Mouse (Mus musculus) embryonic facial prominence, embryonic 11.5 days (tissue): Measurements from ENCODE around the gene Arl5a. TPM values are rescaled to one million over a fixed set of nuclear protein-coding genes. Genes with fewer than 3 reads are reported as not detected.

ENCODE experiments used
- ATAC-seq: fragments of 200-750 bp; cut with Nextera tagmentation; replicated peaks from 2 replicates; pipeline ENCODE4 v1.8.0; 2017; ENCODE audit warnings: low read depth; ENCODE audit not compliant: insufficient number of reproducible peaks, low FRiP score, low TSS enrichment
- DNase-seq: peaks from one replicate; pipeline ENCODE4 v3.0.0-alpha.2; 2015; ENCODE audit warnings: low spot score
- H3K27ac ChIP-seq: fragments of 300-500 bp; sonication (generic); replicated peaks from 2 replicates; pipeline ENCODE4 v1.5.1; 2014; ENCODE audit warnings: mild to moderate bottlenecking, low read depth, low read length, control low read depth
- H3K27me3 ChIP-seq: fragments of 300-500 bp; sonication (generic); 2 replicates; pipeline ENCODE4 v1.6.1; 2014; ENCODE audit warnings: mild to moderate bottlenecking, low read length, moderate library complexity, mixed read lengths; ENCODE audit not compliant: control insufficient read depth, insufficient read depth
- H3K36me3 ChIP-seq: fragments of 300-500 bp; sonication (generic); replicated peaks from 2 replicates; pipeline ENCODE4 v1.6.1; 2014; ENCODE audit warnings: low read depth, mild to moderate bottlenecking, low read length, moderate library complexity, mixed read lengths; ENCODE audit not compliant: control insufficient read depth, insufficient read depth
- H3K4me1 ChIP-seq: fragments of 300-500 bp; sonication (generic); 2 replicates; pipeline ENCODE4 v1.6.1; 2014; ENCODE audit warnings: low read length, mixed read lengths; ENCODE audit not compliant: control insufficient read depth, insufficient read depth
- H3K4me2 ChIP-seq: fragments of 300-500 bp; sonication (generic); 2 replicates; pipeline ENCODE4 v1.6.1; 2014; ENCODE audit warnings: low read depth, mild to moderate bottlenecking, control low read depth, low read length, moderate library complexity
- H3K4me3 ChIP-seq: fragments of 300-500 bp; sonication (generic); 2 replicates; pipeline ENCODE4 v1.5.1; 2014; ENCODE audit warnings: low read depth, low read length, control low read depth
- H3K9ac ChIP-seq: fragments of 300-500 bp; sonication (generic); replicated peaks from 2 replicates; pipeline ENCODE4 v1.6.1; 2014; ENCODE audit warnings: mild to moderate bottlenecking, control low read depth, low read length
- H3K9me3 ChIP-seq: fragments of 300-500 bp; sonication (generic); replicated peaks from 2 replicates; pipeline ENCODE4 v1.6.1; 2016; ENCODE audit warnings: mild to moderate bottlenecking, low read length, inconsistent platforms, mixed read lengths; ENCODE audit not compliant: control insufficient read depth
- WGBS: fragments of 180-500 bp; shearing (Covaris S2); extraction: QIAGEN DNeasy Blood & Tissue Kit; methylation state at CpG from one replicate; pipeline ENCODE4 v1.1.7; 2014; 5-methylcytosine and 5-hydroxymethylcytosine counted together
- polyA plus RNA-seq: library from polyadenylated mRNA; unstranded; fragments of >200 nt; fragmentation: Nextera tagmentation; extraction: Ambion mirVana; gene quantifications from 2 replicates; pipeline ENCODE4 v1.2.1, GENCODE M21; 2014

The Arl5a gene
- polyA plus RNA-seq = 79.1 and 91.3 TPM in 2 replicates

DNA sequence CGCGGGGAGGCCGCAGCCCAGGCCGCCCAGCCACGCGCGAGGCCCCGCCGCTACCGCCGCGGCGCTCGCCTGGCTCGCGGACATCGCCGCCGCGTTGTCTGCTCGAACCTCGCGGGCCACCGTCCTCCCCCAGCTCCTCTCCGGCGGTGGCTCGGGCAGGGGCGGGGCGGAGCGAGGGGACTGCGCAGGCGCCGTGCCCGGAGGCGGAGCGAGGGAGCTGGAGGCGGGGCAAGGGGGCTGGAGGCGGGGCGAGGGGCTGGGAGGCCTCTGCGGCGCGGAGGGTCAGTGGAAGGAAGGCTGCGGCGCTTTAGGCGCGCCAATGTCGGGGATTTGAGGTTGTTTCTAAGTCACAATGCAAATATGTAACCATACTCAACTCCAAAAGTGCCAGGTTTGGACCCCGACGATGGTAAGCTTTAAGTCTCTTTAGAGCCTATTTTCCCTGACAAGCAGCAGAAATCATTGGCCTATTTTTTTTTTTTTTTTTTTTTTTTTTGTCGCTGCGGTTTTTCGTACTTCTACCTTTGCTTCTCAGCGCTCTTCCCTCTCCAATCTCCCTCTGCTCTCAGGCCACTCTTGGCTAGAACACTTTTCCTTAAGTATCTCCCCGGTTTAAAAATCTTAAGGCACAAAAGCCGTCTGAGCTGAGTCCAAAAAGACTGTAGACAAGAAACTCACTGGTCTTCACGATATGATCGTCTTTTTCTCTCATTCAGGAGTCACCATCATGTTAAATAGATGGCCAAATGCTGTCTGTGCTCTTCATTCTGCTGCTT lies at the start of gene Arl5a:
TSS of gene Arl5a (minus strand) at position 155 of the 776 bp plus-strand sequence.
- ATAC-seq = peak; percentile 92
- Histone ChIP-seq H3K27me3 (no peaks in the 10 kb centered on the region), H3K36me3 (no peaks in the 10 kb centered on the region), H3K4me1 (no peaks in the 10 kb centered on the region), H3K4me2 (peak within 1 kb of the TSS; percentile 46), H3K4me3 (peak within 1 kb of the TSS; percentile 93), H3K9me3 (no peaks in the 10 kb centered on the region), H3K9ac (peak within 1 kb of the TSS; percentile 98), H3K27ac (peak within 1 kb of the TSS; percentile 80)
- DNase-seq = peak; percentile 94
- under 1% methylated on average over 53 of the region's 57 CpGs for WGBS

DNA sequence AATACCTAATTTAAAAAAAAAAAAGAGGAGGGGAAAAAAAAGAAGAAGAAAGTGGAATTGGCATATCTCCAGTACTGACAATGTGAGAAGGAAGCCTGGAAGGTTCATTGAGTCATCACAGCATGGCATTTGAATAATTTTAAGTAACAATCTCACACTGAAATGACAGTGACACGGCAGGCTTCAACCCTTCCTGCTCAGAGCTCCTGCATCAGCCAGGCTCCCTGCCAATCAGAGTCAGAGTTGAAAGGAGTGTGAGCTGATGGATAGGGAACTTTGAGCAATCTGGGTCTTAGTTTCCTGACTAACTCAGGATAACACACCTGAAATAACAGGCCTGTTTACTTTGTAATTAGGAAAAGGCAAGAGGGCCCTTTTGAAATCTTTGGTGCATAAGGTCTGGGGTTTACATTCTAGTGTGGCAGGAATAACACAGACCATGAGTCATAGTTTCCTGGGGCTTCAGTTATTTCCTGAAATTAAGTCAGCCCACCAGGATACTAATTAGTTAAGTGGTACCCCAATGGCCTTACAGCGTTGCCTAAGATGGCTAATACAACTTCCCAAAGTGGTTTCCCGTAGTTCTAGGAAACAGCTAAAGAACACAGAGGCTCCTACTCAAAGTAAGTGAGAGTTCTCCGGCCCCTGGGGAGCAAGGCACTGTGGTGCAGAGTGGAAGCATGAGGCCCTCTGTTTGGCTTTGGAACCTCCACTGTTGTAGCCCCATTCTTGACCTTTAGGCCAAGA lies 47.0 kb upstream of the Arl5a start:
- Histone ChIP-seq H3K27ac (no peak overlapping the region), H3K4me3 (no peak overlapping the region), H3K4me1 (no peaks in the 10 kb centered on the region), H3K9me3 (no peaks in the 10 kb centered on the region), H3K4me2 (no peak overlapping the region), H3K9ac (no peak overlapping the region), H3K36me3 (no peaks in the 10 kb centered on the region), H3K27me3 (peaks cover 2% of the 10 kb centered on the region; the same call in 1 of the 2 replicates)
- peak; percentile 81 for DNase-seq
- peak; percentile 81 for ATAC-seq
- WGBS = 21% methylated on average over 4 of the region's 4 CpGs

DNA sequence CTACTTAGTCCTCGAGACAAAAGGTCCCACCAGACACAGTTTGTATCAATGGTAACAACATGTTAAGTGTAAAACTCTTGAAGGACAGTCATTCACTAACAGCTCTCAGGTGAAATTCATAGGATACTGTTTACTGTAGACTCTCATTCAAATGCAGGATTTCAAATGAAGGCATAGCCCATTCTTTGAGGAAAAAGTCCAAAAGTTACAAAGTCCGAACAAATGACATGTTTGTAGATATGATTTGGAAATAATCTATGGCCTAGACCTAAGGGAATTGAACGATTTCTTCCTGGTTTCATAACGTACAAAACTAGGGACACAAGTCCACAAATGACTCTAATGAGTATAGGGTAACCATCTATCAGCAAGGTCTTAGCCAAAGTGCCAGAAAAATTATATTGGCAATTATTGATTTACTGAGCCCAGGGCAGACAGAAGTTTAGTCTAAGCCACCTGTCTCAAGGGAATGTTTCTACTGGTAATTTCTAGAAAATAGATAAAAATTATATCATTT lies 45.4 kb upstream of the Arl5a start:
- Histone ChIP-seq H3K4me2 (no peak overlapping the region), H3K36me3 (no peaks in the 10 kb centered on the region), H3K27me3 (0 out of 2 replicates have a peak, but pooled peaks cover 2% of the 10 kb centered on the region), H3K27ac (no peak overlapping the region), H3K9ac (no peak overlapping the region), H3K4me3 (no peak overlapping the region), H3K9me3 (no peaks in the 10 kb centered on the region), H3K4me1 (no peaks in the 10 kb centered on the region)
- ATAC-seq (no peak), DNase-seq (no peak)
- 80% methylated on average over 4 of the region's 4 CpGs for WGBS

DNA sequence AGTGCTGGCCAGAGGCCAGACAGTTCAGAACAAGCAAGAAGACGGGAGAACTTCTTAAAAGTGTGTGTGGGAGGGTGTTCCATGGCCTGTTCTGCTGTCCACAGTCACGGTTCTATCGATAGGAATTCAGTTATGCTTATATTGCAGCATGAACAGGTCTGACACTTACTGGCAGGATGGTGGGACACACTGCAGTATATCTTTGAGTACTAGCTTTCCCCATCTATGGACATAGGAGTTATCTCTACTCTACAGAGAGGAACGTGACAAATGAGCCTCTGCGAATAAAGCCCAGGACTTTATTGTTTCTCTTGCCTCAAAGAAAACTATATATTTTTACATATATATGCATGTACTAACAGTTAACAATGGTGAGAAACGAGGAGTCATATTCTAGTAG lies 42.9 kb upstream of the Arl5a start:
- H3K4me3 ChIP-seq = no peak overlapping the region
- ATAC-seq = no peak
- H3K9me3 ChIP-seq = no peaks in the 10 kb centered on the region
- no peak overlapping the region for H3K27ac ChIP-seq
- no peak overlapping the region for H3K9ac ChIP-seq
- no peaks in the 10 kb centered on the region for H3K36me3 ChIP-seq
- no peaks in the 10 kb centered on the region for H3K27me3 ChIP-seq
- WGBS = 84% methylated on average over 6 of the region's 6 CpGs
- no peaks in the 10 kb centered on the region for H3K4me1 ChIP-seq
- no peak for DNase-seq
- H3K4me2 ChIP-seq = no peak overlapping the region

DNA sequence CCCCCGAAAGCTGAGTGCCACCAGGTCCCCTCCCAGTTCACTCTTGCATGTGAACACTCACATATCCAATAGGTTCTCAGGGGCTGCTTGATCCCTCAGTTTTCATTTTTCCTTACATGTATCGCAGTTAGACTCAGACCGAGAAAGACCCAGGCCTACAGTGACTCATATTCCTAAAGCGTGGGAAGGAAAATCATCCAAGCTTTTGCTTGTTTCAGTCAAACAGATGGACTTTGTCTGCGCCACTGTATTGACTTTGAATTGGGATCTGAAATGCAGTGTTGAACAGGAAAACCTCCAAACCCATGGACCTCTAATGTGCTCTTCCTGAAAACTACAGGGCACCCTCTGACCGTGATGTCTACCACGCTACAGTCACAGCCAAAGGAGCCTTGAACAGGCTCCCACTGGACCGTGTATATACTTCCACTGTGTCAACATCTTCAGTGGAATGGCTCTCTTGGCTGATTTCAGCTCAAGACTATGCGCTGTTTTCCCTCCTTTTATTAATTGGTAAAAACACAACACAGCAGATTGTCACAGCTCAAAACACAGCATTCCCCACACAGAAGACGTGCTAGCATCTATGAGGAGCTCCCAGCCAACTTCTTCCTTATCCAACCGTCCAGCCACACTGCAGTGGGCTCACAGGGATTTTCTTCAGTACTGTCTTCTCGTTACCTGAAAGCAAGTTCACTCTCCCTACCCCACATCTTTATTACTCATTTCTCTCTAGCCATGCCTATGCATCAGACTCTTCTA lies 36.7 kb upstream of the Arl5a start:
- Histone ChIP-seq H3K4me1 (no peaks in the 10 kb centered on the region), H3K27me3 (no peaks in the 10 kb centered on the region), H3K4me3 (no peak overlapping the region), H3K4me2 (no peak overlapping the region), H3K36me3 (no peaks in the 10 kb centered on the region), H3K9me3 (no peaks in the 10 kb centered on the region), H3K27ac (no peak overlapping the region), H3K9ac (no peak overlapping the region)
- no peak for ATAC-seq
- 90% methylated on average over 12 of the region's 12 CpGs for WGBS
- no peak for DNase-seq

DNA sequence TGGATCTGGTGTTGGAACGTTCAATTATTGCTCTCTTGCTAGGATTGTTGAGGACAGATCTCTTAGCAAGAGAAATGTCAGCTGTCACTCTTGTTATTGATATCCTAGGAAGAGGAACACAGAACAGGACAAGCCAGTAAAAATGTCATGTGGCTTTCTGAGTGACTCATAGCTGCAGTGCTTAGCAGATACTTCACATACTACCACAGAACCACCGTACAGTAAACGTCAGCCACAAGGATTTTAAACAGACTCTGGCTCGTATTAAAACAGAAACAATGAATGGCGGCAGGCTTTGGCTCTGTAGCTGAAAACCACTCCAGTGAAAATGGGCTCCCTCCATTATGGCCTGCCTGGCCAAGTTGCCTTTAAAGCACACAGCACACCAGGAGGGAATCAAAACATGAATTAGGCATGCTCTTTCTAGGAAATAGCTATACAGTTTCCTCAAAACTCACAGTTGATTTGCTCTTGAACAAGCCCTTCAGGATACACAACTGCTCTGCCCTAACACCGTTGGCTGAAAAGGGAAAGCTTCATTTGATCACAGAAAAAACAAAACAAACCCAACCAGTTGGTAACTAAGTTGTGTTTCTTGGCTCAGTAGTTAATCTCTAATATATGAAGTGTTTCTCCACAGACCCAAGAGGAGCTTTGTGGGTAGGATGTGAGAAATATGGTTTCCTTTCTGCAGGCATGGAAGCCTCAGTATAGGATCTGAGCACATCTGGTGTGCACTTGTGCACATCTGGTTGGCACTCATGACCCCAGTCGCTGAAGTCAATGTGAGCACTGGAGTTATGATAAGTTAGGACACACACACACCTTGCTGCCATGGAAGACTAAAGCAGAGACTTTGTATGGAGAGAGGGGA lies 31.1 kb upstream of the Arl5a start:
- no peak for ATAC-seq
- no peak overlapping the region for H3K9ac ChIP-seq
- WGBS = 75% methylated on average over 7 of the region's 7 CpGs
- no peaks in the 10 kb centered on the region for H3K9me3 ChIP-seq
- no peak for DNase-seq
- no peak overlapping the region for H3K27ac ChIP-seq
- H3K4me3 ChIP-seq = no peak overlapping the region
- no peak overlapping the region for H3K4me2 ChIP-seq
- H3K4me1 ChIP-seq = no peaks in the 10 kb centered on the region
- H3K36me3 ChIP-seq = no peaks in the 10 kb centered on the region
- H3K27me3 ChIP-seq = no peaks in the 10 kb centered on the region

DNA sequence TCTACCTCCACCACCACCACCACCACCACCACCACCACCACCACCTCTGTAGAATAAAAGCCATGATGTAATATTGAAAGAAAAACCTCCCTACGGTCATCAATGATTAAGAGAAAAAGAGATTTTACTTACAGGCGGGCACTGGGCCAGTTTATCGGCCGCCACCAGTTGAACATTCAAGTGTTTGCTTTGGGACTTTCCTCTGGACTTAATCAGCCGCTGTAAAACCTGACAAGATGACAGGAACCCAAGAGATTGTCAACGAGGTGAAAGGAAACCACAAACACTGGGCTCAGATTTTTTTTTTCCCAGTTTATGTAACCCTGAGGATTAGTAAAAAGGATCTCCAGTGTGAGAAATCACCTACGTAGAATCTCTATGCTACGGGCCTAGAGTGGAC lies 25.1 kb upstream of the Arl5a start:
- 82% methylated on average over 8 of the region's 8 CpGs for WGBS

More for the DNA sequence above, 25.1 kb upstream of the Arl5a start:
- Histone ChIP-seq H3K36me3 (no peaks in the 10 kb centered on the region), H3K27ac (no peak overlapping the region), H3K4me2 (no peak overlapping the region), H3K9ac (no peak overlapping the region), H3K27me3 (no peaks in the 10 kb centered on the region), H3K4me3 (no peak overlapping the region), H3K4me1 (no peaks in the 10 kb centered on the region), H3K9me3 (no peaks in the 10 kb centered on the region)
- no peak for DNase-seq
- ATAC-seq = no peak
